Mouse (Mus musculus): ENCODE measurements around the gene Ubtd1.
A peak's percentile ranks its signal among the peaks of the same experiment; 100 is the strongest.

Gene Ubtd1

DNA sequence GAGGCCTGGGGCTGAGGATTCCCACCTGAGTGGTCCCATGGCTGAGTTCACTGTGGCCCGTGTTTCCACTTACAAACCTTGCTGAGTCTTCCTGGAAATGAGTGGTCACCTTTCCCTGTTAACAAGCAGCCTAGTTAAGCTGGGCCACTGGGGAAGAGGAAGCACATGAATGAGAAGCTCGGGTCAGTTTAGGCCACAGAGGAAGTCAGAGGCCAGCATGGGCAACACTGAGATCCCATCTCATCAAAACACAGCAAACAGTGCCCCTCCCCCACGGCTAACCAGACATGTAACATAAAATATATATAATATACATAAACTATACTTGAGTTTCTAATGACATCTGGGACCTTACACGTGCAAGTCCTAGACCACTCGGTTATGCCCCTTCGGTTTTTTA is 8.2 kb downstream of the Ubtd1 start:
- Histone ChIP-seq H3K4me3 (replicated peaks; ENCODE audit: low read length) (no peak overlapping the region), H3K4me1 (replicated peaks; ENCODE audit: low read depth, low read length) (peaks cover 69% of the 10 kb centered on the region), H3K27me3 (ENCODE audit: insufficient read depth, low read length) (no peaks in the 10 kb centered on the region), H3K9me3 (ENCODE audit: low read length) (no peaks in the 10 kb centered on the region), H3K36me3 (ENCODE audit: insufficient read depth, low read length) (peaks cover 16% of the 10 kb centered on the region)
- TF ChIP-seq POU5F1 (IDR thresholded peaks at IDR 0.05; ENCODE audit: borderline replicate concordance, low read length) (no peak), CTCF (conservative IDR thresholded peaks at IDR 0.05; ENCODE audit: low read length) (no peak), NANOG (IDR thresholded peaks at IDR 0.05; ENCODE audit: borderline replicate concordance, low read length) (no peak)

DNA sequence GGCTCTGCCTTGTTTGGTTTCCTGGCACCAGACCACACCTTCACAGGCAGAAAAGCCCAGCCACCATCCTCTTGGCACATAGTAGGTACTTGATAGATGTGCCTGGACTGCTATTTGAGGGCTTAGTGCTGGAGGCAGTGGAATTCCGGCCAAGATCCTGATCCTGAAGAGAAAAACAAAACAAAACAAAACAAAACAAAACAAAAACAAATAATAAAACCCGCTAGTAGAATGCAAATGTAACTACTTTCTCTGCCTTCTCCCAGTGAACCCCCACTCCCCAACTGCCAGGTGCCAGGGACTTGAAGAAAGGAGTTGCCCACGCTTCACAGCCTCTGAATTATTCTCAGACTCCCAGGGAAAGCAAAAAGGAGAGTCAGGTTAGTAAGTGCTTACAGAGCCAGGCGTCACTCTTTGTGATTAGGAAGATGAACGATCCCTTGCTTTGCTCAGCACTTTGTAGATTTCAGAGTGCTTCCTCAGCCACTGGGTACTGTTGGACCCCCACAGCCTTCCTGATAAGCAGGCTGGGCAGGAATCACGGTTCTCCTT is 10.4 kb downstream of the Ubtd1 start:
- Histone ChIP-seq H3K27me3 (ENCODE audit: insufficient read depth, low read length) (no peaks in the 10 kb centered on the region), H3K4me3 (replicated peaks; ENCODE audit: low read length) (no peak overlapping the region; the same call in 1 of the 2 replicates), H3K36me3 (ENCODE audit: insufficient read depth, low read length) (peaks cover 15% of the 10 kb centered on the region), H3K9me3 (ENCODE audit: low read length) (no peaks in the 10 kb centered on the region), H3K4me1 (replicated peaks; ENCODE audit: low read depth, low read length) (peaks cover 77% of the 10 kb centered on the region)
- TF ChIP-seq POU5F1 (IDR thresholded peaks at IDR 0.05; ENCODE audit: borderline replicate concordance, low read length) = no peak
- TF ChIP-seq NANOG (IDR thresholded peaks at IDR 0.05; ENCODE audit: borderline replicate concordance, low read length) = no peak
- no peak for TF ChIP-seq CTCF (conservative IDR thresholded peaks at IDR 0.05; ENCODE audit: low read length)

GRCm38 (mm10) chr19:41992971-41993370 is 11.4 kb downstream of the Ubtd1 start:
- Histone ChIP-seq H3K4me1 (replicated peaks; ENCODE audit: low read depth, low read length) (peaks cover 83% of the 10 kb centered on the region), H3K9me3 (ENCODE audit: low read length) (no peaks in the 10 kb centered on the region), H3K36me3 (ENCODE audit: insufficient read depth, low read length) (peaks cover 6% of the 10 kb centered on the region), H3K4me3 (replicated peaks; ENCODE audit: low read length) (0 out of 2 replicates have a peak overlapping the region, but pooled peaks have one; percentile 5), H3K27me3 (ENCODE audit: insufficient read depth, low read length) (no peaks in the 10 kb centered on the region)
- TF ChIP-seq NANOG (IDR thresholded peaks at IDR 0.05; ENCODE audit: borderline replicate concordance, low read length) (no peak), CTCF (conservative IDR thresholded peaks at IDR 0.05; ENCODE audit: low read length) (no peak), POU5F1 (IDR thresholded peaks at IDR 0.05; ENCODE audit: borderline replicate concordance, low read length) (no peak)

DNA sequence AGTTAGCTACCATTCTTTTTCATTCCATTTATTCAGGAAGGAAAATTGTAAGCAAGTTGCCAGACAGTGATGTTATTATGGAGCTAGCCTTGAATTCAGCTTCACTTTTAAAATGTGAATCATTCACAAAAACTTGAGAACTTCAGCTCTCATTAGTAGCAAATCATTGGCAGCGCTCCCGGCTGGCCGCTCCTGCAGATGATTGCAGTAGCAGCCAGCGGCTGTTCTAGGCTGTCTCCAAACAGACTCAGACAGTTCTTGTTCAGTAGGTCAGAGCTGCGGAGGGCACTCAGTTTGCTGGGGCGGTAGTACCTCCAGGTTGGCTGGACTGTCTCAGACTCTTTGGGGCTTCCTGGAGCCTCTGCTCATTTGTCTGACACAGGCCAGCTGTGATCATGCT is 11.9 kb downstream of the Ubtd1 start:
- H3K9me3 ChIP-seq (ENCODE audit: low read length) = no peaks in the 10 kb centered on the region
- TF ChIP-seq POU5F1 (IDR thresholded peaks at IDR 0.05; ENCODE audit: borderline replicate concordance, low read length) = no peak
- TF ChIP-seq CTCF (conservative IDR thresholded peaks at IDR 0.05; ENCODE audit: low read length) = no peak
- no peak for TF ChIP-seq NANOG (IDR thresholded peaks at IDR 0.05; ENCODE audit: borderline replicate concordance, low read length)
- no peaks in the 10 kb centered on the region for H3K27me3 ChIP-seq (ENCODE audit: insufficient read depth, low read length)
- H3K4me3 ChIP-seq (replicated peaks; ENCODE audit: low read length) = peak overlapping the region; percentile 24; the same call in 1 of the 2 replicates
- peaks cover 86% of the 10 kb centered on the region for H3K4me1 ChIP-seq (replicated peaks; ENCODE audit: low read depth, low read length)
- H3K36me3 ChIP-seq (ENCODE audit: insufficient read depth, low read length) = peaks cover under 1% of the 10 kb centered on the region; the same call in 1 of the 2 replicates

DNA sequence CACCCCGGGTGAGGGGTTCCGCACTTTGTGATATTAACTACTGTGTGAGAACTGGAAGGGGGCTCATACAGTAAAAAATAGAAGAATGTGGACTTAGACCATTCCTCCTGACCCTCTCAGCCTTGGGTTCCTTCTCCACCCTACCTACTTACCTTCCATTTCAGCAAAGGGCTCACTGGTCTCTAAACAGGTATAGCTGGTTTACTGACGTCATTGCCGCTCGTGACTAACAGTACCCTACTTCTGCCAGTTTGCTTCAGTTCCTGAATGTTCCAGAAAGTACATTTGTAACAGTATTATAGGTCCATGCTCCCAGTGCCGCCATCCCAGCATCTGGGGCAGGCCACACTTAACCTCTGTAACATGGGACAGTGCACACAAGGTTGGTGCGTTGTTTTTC is 12.5 kb downstream of the Ubtd1 start:
- Histone ChIP-seq H3K4me3 (replicated peaks; ENCODE audit: low read length) (0 out of 2 replicates have a peak overlapping the region, but pooled peaks have one; percentile 24), H3K4me1 (replicated peaks; ENCODE audit: low read depth, low read length) (peaks cover 90% of the 10 kb centered on the region), H3K9me3 (ENCODE audit: low read length) (no peaks in the 10 kb centered on the region), H3K36me3 (ENCODE audit: insufficient read depth, low read length) (no peaks in the 10 kb centered on the region; the same call in 1 of the 2 replicates), H3K27me3 (ENCODE audit: insufficient read depth, low read length) (no peaks in the 10 kb centered on the region)
- TF ChIP-seq CTCF (conservative IDR thresholded peaks at IDR 0.05; ENCODE audit: low read length) = no peak
- no peak for TF ChIP-seq NANOG (IDR thresholded peaks at IDR 0.05; ENCODE audit: borderline replicate concordance, low read length)
- TF ChIP-seq POU5F1 (IDR thresholded peaks at IDR 0.05; ENCODE audit: borderline replicate concordance, low read length) = no peak

GRCm38 (mm10) chr19:41995483-41995882 is 13.9 kb downstream of the Ubtd1 start:
- Histone ChIP-seq H3K4me1 (replicated peaks; ENCODE audit: low read depth, low read length) (peaks cover 96% of the 10 kb centered on the region), H3K36me3 (ENCODE audit: insufficient read depth, low read length) (no peaks in the 10 kb centered on the region; the same call in 1 of the 2 replicates), H3K4me3 (replicated peaks; ENCODE audit: low read length) (0 out of 2 replicates have a peak overlapping the region, but pooled peaks have one; percentile 7), H3K9me3 (ENCODE audit: low read length) (no peaks in the 10 kb centered on the region), H3K27me3 (ENCODE audit: insufficient read depth, low read length) (no peaks in the 10 kb centered on the region)
- TF ChIP-seq NANOG (IDR thresholded peaks at IDR 0.05; ENCODE audit: borderline replicate concordance, low read length) = no peak
- no peak for TF ChIP-seq POU5F1 (IDR thresholded peaks at IDR 0.05; ENCODE audit: borderline replicate concordance, low read length)
- TF ChIP-seq CTCF (conservative IDR thresholded peaks at IDR 0.05; ENCODE audit: low read length) = no peak

- no peaks in the 10 kb centered on the region for H3K9me3 ChIP-seq (ENCODE audit: low read length)
- no peaks in the 10 kb centered on the region for H3K27me3 ChIP-seq (ENCODE audit: insufficient read depth, low read length)
- no peaks in the 10 kb centered on the region; the same call in 1 of the 2 replicates for H3K36me3 ChIP-seq (ENCODE audit: insufficient read depth, low read length)
- TF ChIP-seq POU5F1 (IDR thresholded peaks at IDR 0.05; ENCODE audit: borderline replicate concordance, low read length) (no peak), NANOG (IDR thresholded peaks at IDR 0.05; ENCODE audit: borderline replicate concordance, low read length) (no peak), CTCF (conservative IDR thresholded peaks at IDR 0.05; ENCODE audit: low read length) (no peak)
- peaks cover 94% of the 10 kb centered on the region for H3K4me1 ChIP-seq (replicated peaks; ENCODE audit: low read depth, low read length)
- 0 out of 2 replicates have a peak overlapping the region, but pooled peaks have one; percentile 11 for H3K4me3 ChIP-seq (replicated peaks; ENCODE audit: low read length)
These were observed 15.5 kb downstream of the Ubtd1 start for GRCm38 (mm10) chr19:41997090-41997489.

DNA sequence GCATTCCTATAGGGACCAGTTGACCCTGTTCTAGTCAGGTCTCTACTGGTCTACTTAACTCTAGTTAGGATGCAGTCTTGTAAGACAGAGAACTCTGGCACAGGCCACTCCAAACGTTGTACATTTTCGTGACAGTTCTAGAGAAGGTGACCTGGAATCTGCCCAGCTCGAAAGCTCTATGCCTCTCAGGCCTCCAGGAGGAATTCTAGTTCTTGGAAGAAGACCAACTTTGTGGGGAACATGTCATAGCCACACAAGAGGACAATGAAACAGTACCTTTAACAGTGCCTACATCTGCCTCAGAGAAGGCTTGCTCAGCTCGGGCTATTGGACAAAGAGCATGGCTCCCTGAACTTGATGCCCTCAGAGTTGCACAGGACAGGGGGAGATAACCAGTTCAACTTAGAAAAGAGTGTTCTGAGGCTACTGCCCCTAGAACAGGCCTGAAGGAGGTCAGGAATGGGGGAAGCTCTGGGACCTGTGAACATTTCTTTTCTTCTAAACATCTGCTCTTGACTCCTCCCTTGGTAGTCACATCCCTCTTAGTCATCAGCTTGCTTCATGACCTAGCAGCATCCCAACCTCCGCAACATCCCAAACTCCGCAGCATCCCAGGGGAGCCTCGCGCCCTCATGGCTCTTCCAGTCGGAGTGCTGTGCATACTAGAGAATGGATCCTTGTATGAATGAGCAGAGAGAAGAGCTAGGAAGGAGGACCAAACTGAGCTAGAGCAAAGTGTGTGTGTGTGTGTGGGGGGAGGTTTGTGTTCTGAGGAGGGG is 17.4 kb downstream of the Ubtd1 start:
- Histone ChIP-seq H3K9me3 (ENCODE audit: low read length) (no peaks in the 10 kb centered on the region), H3K36me3 (ENCODE audit: insufficient read depth, low read length) (no peaks in the 10 kb centered on the region), H3K27me3 (ENCODE audit: insufficient read depth, low read length) (no peaks in the 10 kb centered on the region), H3K4me3 (replicated peaks; ENCODE audit: low read length) (no peak overlapping the region), H3K4me1 (replicated peaks; ENCODE audit: low read depth, low read length) (peaks cover 75% of the 10 kb centered on the region)
- TF ChIP-seq POU5F1 (IDR thresholded peaks at IDR 0.05; ENCODE audit: borderline replicate concordance, low read length) (no peak), CTCF (conservative IDR thresholded peaks at IDR 0.05; ENCODE audit: low read length) (no peak), NANOG (IDR thresholded peaks at IDR 0.05; ENCODE audit: borderline replicate concordance, low read length) (no peak)

Measured in E14TG2a.4 (cell line).